Mouse (Mus musculus) G1E (cell line): ENCODE measurements around the gene Fbxo33.

ENCODE experiments used
- CTCF ChIP-seq: IDR thresholded peaks from 2 replicates; pipeline ENCODE4 v1.5.1; 2012; ENCODE audit warnings: low read depth, low read length, inconsistent platforms, mixed read lengths
- GATA1 ChIP-seq: IDR thresholded peaks from 2 replicates; pipeline ENCODE4 v1.6.1; 2012; ENCODE audit warnings: borderline replicate concordance, low read length, inconsistent platforms, mixed read lengths
- GATA2 ChIP-seq: IDR thresholded peaks from 2 replicates; pipeline ENCODE4 v1.6.1; 2012; ENCODE audit warnings: low read depth, low read length, inconsistent platforms, borderline replicate concordance
- POLR2AphosphoS5 ChIP-seq: IDR thresholded peaks from 2 replicates; pipeline ENCODE4 v1.6.1; 2012; ENCODE audit warnings: low read depth, low read length, inconsistent platforms; ENCODE audit not compliant: insufficient replicate concordance
- TAL1 ChIP-seq: conservative IDR thresholded peaks from 2 replicates; pipeline ENCODE4 v1.6.1; 2012; ENCODE audit warnings: low read depth, low read length, inconsistent platforms, mixed read lengths

DNA sequence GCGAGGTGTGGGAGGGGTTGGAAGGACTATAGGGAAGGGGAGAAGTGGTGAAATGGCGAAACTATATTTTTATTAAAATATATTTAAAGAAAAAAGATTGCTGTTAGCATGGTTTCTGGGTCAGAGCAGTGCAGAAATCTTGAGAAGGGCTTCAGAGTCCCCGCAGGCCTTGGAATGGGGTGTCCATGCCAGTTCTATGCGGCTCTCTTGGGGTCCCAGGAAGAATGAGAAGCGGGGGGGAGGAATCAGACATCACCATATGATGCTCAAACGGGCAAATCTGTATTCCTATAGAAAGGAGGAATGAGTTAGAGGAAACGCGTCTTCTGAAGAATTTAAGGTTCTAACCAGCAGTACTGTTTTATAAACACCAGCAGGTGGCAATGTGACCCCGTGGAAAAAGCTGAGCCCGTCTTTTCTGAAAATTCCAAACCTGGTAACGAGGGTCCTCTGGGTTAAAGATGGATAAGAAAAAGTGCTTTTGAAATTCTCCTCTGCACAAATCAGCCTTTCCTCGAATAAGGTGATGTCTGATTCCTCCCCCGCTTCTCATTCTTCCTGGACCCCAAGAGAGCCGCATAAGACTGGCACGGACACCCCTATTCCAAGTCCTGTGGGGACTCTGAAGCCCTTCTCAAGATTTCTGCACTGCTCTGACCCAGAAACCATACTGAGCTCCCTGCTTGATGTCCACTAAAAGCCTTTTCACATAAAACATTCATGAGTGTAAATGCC lies 45.8 kb upstream of the Fbxo33 start:
- TF ChIP-seq CTCF (no peak), TAL1 (no peak), GATA1 (no peak), GATA2 (no peak), POLR2AphosphoS5 (no peak)
